Mouse (Mus musculus): ENCODE data around the gene Ltbr.
"Not testable (repeated sequence)": the region's sequence is repeated elsewhere in the genome, so short reads cannot be mapped to it uniquely, and the experiment has no call there.

Ltbr gene

GRCm38 (mm10) chr6:125272228-125272785 lies 41.4 kb downstream of the Ltbr start:
- DNase-seq (ENCODE audit: low read depth, low spot score), result no peak

GRCm38 (mm10) chr6:125271455-125272227 lies 42.0 kb downstream of the Ltbr start:
- DNase-seq (ENCODE audit: low read depth, low spot score), result peak; percentile 33

GRCm38 (mm10) chr6:125268799-125269198 lies 44.9 kb downstream of the Ltbr start:
- DNase-seq (ENCODE audit: low read depth, low spot score), result no peak

GRCm38 (mm10) chr6:125267469-125267868 lies 46.2 kb downstream of the Ltbr start:
- DNase-seq (ENCODE audit: low read depth, low spot score), result no peak

- DNase-seq (ENCODE audit: low read depth, low spot score), result not testable (repeated sequence)
Observed at GRCm38 (mm10) chr6:125266600-125266999, 47.1 kb downstream of the Ltbr start.

- DNase-seq (ENCODE audit: low read depth, low spot score), result no peak
Observed at GRCm38 (mm10) chr6:125266091-125266490, 47.6 kb downstream of the Ltbr start.

GRCm38 (mm10) chr6:125265239-125265638 lies 48.4 kb downstream of the Ltbr start:
- no peak for DNase-seq (ENCODE audit: low read depth, low spot score)

- DNase-seq (ENCODE audit: low read depth, low spot score), result no peak
Observed at GRCm38 (mm10) chr6:125264219-125264618, 49.5 kb downstream of the Ltbr start.

- DNase-seq (ENCODE audit: low read depth, low spot score), result no peak
Observed at GRCm38 (mm10) chr6:125260006-125260555, 53.6 kb downstream of the Ltbr start.

Measured in c-Kit-negative CD71-positive TER-119-positive erythroid progenitor cells, embryonic 14.5 days (primary cell).